23 mouse cellular contexts compared by ENCODE assay signal in genomic region chr13:51564741-51565140, GRCm38 (mm10). TPM values are rescaled to one million over a fixed set of nuclear protein-coding genes. Genes with fewer than 3 reads are reported as not detected.
DNase-seq lines count a peak whose midpoint lies in the region; ATAC-seq lines count a peak whose summit lies in the region.
"Had no signal": no experiment of that assay in that cellular context is flagged by ENCODE, and none has a peak within 500 bp of the region (broad histone marks: within the 10 kb centered on the region; RNA-seq: fewer than 3 reads in every experiment).

No protein-coding gene starts in this region.

- no peak for DNase-seq in hindbrain, embryonic 11.5 days (ENCODE audit: low spot score)
- DNase-seq in Muller cell, postnatal 12 days (ENCODE audit: inconsistent ontology term), result peak; percentile 31
- DNase-seq in midbrain, embryonic 14.5 days, result no peak
- DNase-seq in adrenal gland, adult 8-10 months, result no peak
- DNase-seq in frontal cortex, adult 2 months (ENCODE audit: extremely low spot score in 1 of 2, low spot score in 1 of 2), result no peak
- DNase-seq in layer of hippocampus, adult 9-10 months (ENCODE audit: low spot score), result no peak
- DNase-seq: adrenal gland, adult 2 months; B cell, adult 2 months; cerebellum, adult 8-10 months; gastrocnemius, postnatal 10 days; kidney, postnatal 4 days; right cerebral cortex, postnatal 4 days; thymus, postnatal 25 days had no signal

- H3K9me3 ChIP-seq in hindbrain, embryonic 13.5 days, result no peaks in the 10 kb centered on the region
- no peaks in the 10 kb centered on the region for H3K9me3 ChIP-seq in hindbrain, embryonic 11.5 days (ENCODE audit: control insufficient read depth, low read length)
- H3K9me3 ChIP-seq in forebrain, embryonic 15.5 days, result no peaks in the 10 kb centered on the region
- H3K9me3 ChIP-seq in midbrain, embryonic 14.5 days (ENCODE audit: control insufficient read depth, low read length), result no peaks in the 10 kb centered on the region
- H3K9me3 ChIP-seq: embryonic facial prominence, embryonic 10.5 days; heart, embryonic 13.5 days; lung, embryonic 15.5 days had no signal

- H3K9ac ChIP-seq in hindbrain, embryonic 13.5 days, result no peak overlapping the region
- no peak overlapping the region for H3K9ac ChIP-seq in hindbrain, embryonic 11.5 days (ENCODE audit: low read depth, low read length)
- no peak overlapping the region for H3K9ac ChIP-seq in forebrain, embryonic 15.5 days (replicated peaks)
- no peak overlapping the region for H3K9ac ChIP-seq in midbrain, embryonic 14.5 days (replicated peaks; ENCODE audit: low read length)
- H3K9ac ChIP-seq: heart, embryonic 13.5 days; liver, embryonic 14.5 days; lung, embryonic 15.5 days had no signal

- peaks cover 41% of the 10 kb centered on the region for H3K4me1 ChIP-seq in hindbrain, embryonic 13.5 days (replicated peaks)
- H3K4me1 ChIP-seq in hindbrain, embryonic 11.5 days (replicated peaks; ENCODE audit: control insufficient read depth, insufficient read depth, low read length), result peaks cover 16% of the 10 kb centered on the region
- H3K4me1 ChIP-seq in forebrain, embryonic 15.5 days, result peaks cover 36% of the 10 kb centered on the region
- peaks cover 30% of the 10 kb centered on the region for H3K4me1 ChIP-seq in midbrain, embryonic 14.5 days (ENCODE audit: control insufficient read depth, insufficient read depth, low read length)

- H3K27me3 ChIP-seq in hindbrain, embryonic 13.5 days, result peaks cover 43% of the 10 kb centered on the region
- H3K27me3 ChIP-seq in hindbrain, embryonic 11.5 days (ENCODE audit: control insufficient read depth, insufficient read depth, low read length), result peaks cover 20% of the 10 kb centered on the region
- no peaks in the 10 kb centered on the region for H3K27me3 ChIP-seq in forebrain, embryonic 15.5 days
- H3K27me3 ChIP-seq in midbrain, embryonic 14.5 days (ENCODE audit: control insufficient read depth, insufficient read depth, low read length), result peaks cover 15% of the 10 kb centered on the region

- peak overlapping the region; percentile 97 for H3K4me2 ChIP-seq in hindbrain, embryonic 13.5 days
- no peak overlapping the region for H3K4me2 ChIP-seq in hindbrain, embryonic 11.5 days (replicated peaks; ENCODE audit: low read depth, low read length)
- peak overlapping the region; percentile 93 for H3K4me2 ChIP-seq in forebrain, embryonic 15.5 days (replicated peaks)
- peak overlapping the region; percentile 99 for H3K4me2 ChIP-seq in midbrain, embryonic 14.5 days (ENCODE audit: low read length)
- H3K4me2 ChIP-seq: heart, embryonic 13.5 days; lung, embryonic 15.5 days had no signal

- 72% methylated on average over 6 of the region's 6 CpGs for WGBS in hindbrain, embryonic 13.5 days
- 74% methylated on average over 6 of the region's 6 CpGs for WGBS in hindbrain, embryonic 11.5 days
- WGBS in forebrain, embryonic 15.5 days, result 65% methylated on average over 6 of the region's 6 CpGs
- 71% methylated on average over 6 of the region's 6 CpGs for WGBS in midbrain, embryonic 14.5 days

- H3K4me3 ChIP-seq in hindbrain, embryonic 13.5 days, result 0 out of 2 replicates have a peak overlapping the region, but pooled peaks have one; percentile 58
- H3K4me3 ChIP-seq in hindbrain, embryonic 11.5 days (ENCODE audit: low read depth, low read length), result no peak overlapping the region
- H3K4me3 ChIP-seq in forebrain, embryonic 15.5 days, result peak overlapping the region; percentile 58
- peak overlapping the region; percentile 58 for H3K4me3 ChIP-seq in midbrain, embryonic 14.5 days (replicated peaks; ENCODE audit: low read depth, low read length)
- H3K4me3 ChIP-seq: embryonic facial prominence, embryonic 10.5 days; heart, embryonic 13.5 days; lung, embryonic 15.5 days had no signal

- H3K27ac ChIP-seq in hindbrain, embryonic 13.5 days, result no peak overlapping the region
- H3K27ac ChIP-seq in hindbrain, embryonic 11.5 days (ENCODE audit: low read depth, low read length), result no peak overlapping the region
- H3K27ac ChIP-seq in forebrain, embryonic 15.5 days (replicated peaks), result no peak overlapping the region
- no peak overlapping the region for H3K27ac ChIP-seq in midbrain, embryonic 14.5 days (replicated peaks; ENCODE audit: low read depth, low read length)
- H3K27ac ChIP-seq: embryonic facial prominence, embryonic 10.5 days; heart, embryonic 13.5 days; liver, embryonic 14.5 days; lung, embryonic 15.5 days; macrophage had no signal

- ATAC-seq in hindbrain, embryonic 13.5 days (ENCODE audit: low FRiP score), result no peak
- ATAC-seq in hindbrain, embryonic 11.5 days (ENCODE audit: low FRiP score), result no peak
- no peak for ATAC-seq in forebrain, embryonic 15.5 days (replicated peaks)
- no peak for ATAC-seq in midbrain, embryonic 14.5 days (ENCODE audit: low FRiP score, low TSS enrichment)
- ATAC-seq: intestine, embryonic 16.5 days had no signal

- H3K36me3 ChIP-seq in hindbrain, embryonic 13.5 days, result no peaks in the 10 kb centered on the region
- H3K36me3 ChIP-seq in hindbrain, embryonic 11.5 days (ENCODE audit: control insufficient read depth, insufficient read depth, low read length), result no peaks in the 10 kb centered on the region
- no peaks in the 10 kb centered on the region for H3K36me3 ChIP-seq in forebrain, embryonic 15.5 days
- H3K36me3 ChIP-seq in midbrain, embryonic 14.5 days (ENCODE audit: control insufficient read depth, insufficient read depth, low read length), result no peaks in the 10 kb centered on the region
- H3K36me3 ChIP-seq: embryonic facial prominence, embryonic 10.5 days; heart, embryonic 13.5 days; lung, embryonic 15.5 days had no signal

RNA-seq across cellular contexts. Expression of gene Shc3, which starts 4.5 kb away (rescaled TPM):
- polyA plus RNA-seq in hindbrain, embryonic 13.5 days (2015; fragmentation: Nextera tagmentation; extraction: Ambion mirVana), result 4.1 and 4.2 TPM in 2 replicates
- 3.4 and 5.6 TPM in 2 replicates for polyA plus RNA-seq in hindbrain, embryonic 11.5 days (2014; fragmentation: Nextera tagmentation; extraction: Ambion mirVana)
- 9.6 and 10.1 TPM in 2 replicates for polyA plus RNA-seq in forebrain, embryonic 15.5 days (2015; fragmentation: Nextera tagmentation; extraction: Ambion mirVana)
- 5.0 and 8.3 TPM in 2 replicates for polyA plus RNA-seq in midbrain, embryonic 14.5 days (2014; fragmentation: Nextera tagmentation; extraction: Ambion mirVana)
- total RNA-seq in adrenal gland, adult 8-10 months (2022), result 1 to 10 TPM in 3 of 4 experiments, under 1 TPM in 1; 0.80 to 1.7 (median 1.6) TPM
- 70.4 and 71.6 TPM in 2 replicates for polyA plus RNA-seq in frontal cortex, adult 2 months (2012; rRNA removed)
- total RNA-seq: monocyte, adult 5-6 weeks; neutrophil, adult 5-6 weeks had no signal
- polyA plus RNA-seq: macrophage had no signal
